Mouse (Mus musculus): ENCODE results near the gene Gm13420. TPM values are rescaled to one million over a fixed set of nuclear protein-coding genes. Genes with fewer than 3 reads are reported as not detected.
A peak's percentile ranks its signal among the peaks of the same experiment; 100 is the strongest.

Gene Gm13420
- total and polyA plus RNA-seq, 3 experiments: not detected

GRCm38 (mm10) chr2:29744256-29744655 is 7.2 kb downstream of the Gm13420 start:
- H3K27me3 ChIP-seq (replicated peaks): no peaks in the 10 kb centered on the region
- no peaks in the 10 kb centered on the region for H3K79me2 ChIP-seq (replicated peaks; ENCODE audit: control insufficient read depth, extremely low read depth, insufficient read depth, poor library complexity, severe bottlenecking)
- TF ChIP-seq MAX (IDR thresholded peaks at IDR 0.05; ENCODE audit: low read length): no peak
- no peak for TF ChIP-seq JUND (conservative IDR thresholded peaks at IDR 0.05; ENCODE audit: low read depth, low read length)
- no peak for TF ChIP-seq NRF1 (IDR thresholded peaks at IDR 0.05; ENCODE audit: low read depth, low read length)
- no peak for TF ChIP-seq ELF1 (IDR thresholded peaks at IDR 0.05; ENCODE audit: low read depth, low read length)
- no peak for TF ChIP-seq TBP (conservative IDR thresholded peaks at IDR 0.05; ENCODE audit: low read depth, low read length)
- TF ChIP-seq MAFK (IDR thresholded peaks at IDR 0.05; ENCODE audit: insufficient replicate concordance, low read length): no peak
- no peak for TF ChIP-seq SMC3 (IDR thresholded peaks at IDR 0.05; ENCODE audit: low read depth, low read length)
- TF ChIP-seq IRF4 (IDR thresholded peaks at IDR 0.05; ENCODE audit: low read depth, low read length): no peak
- TF ChIP-seq BHLHE40 (IDR thresholded peaks at IDR 0.05; ENCODE audit: low read depth, low read length): no peak
- no peak for TF ChIP-seq RCOR1 (conservative IDR thresholded peaks at IDR 0.05; ENCODE audit: low read depth, low read length)
- no peak for TF ChIP-seq CHD1 (IDR thresholded peaks at IDR 0.05; ENCODE audit: low read depth, low read length)
- TF ChIP-seq POLR2AphosphoS2 (IDR thresholded peaks at IDR 0.05; ENCODE audit: low read depth, low read length): no peak
- TF ChIP-seq MAZ (IDR thresholded peaks at IDR 0.05; ENCODE audit: low read depth, low read length): no peak
- no peak for TF ChIP-seq E2F4 (IDR thresholded peaks at IDR 0.05; ENCODE audit: insufficient replicate concordance, low read depth, low read length)
- TF ChIP-seq EP300 (IDR thresholded peaks at IDR 0.05; ENCODE audit: low read length): no peak
- no peak for TF ChIP-seq TCF12 (IDR thresholded peaks at IDR 0.05; ENCODE audit: low read depth, low read length)

GRCm38 (mm10) chr2:29741207-29741606 is 10.3 kb downstream of the Gm13420 start:
- H3K4me3 ChIP-seq (replicated peaks in 1 of 3; ENCODE audit: low read depth in 2 of 3, low read length in 2 of 3, poor library complexity in 1 of 3): no peak overlapping the region
- dilution Hi-C loops (cut with MboI; ENCODE audit: extremely low pct_ligation_motif_present, extremely low pct_unique_long_range_greater_than_20kb, low sequenced_read_pairs): no loop called here
- in situ Hi-C loops (cut with MboI; ENCODE audit: low pct_ligation_motif_present, low pct_unique_long_range_greater_than_20kb, low sequenced_read_pairs): no loop called here

More at GRCm38 (mm10) chr2:29744256-29744655, 7.2 kb downstream of the Gm13420 start:
- no peak overlapping the region for H3K9ac ChIP-seq (ENCODE audit: insufficient read depth, low read depth)
- dilution Hi-C loops (cut with MboI; ENCODE audit: extremely low pct_ligation_motif_present, extremely low pct_unique_long_range_greater_than_20kb, low sequenced_read_pairs) (no loop called here), in situ Hi-C loops (cut with MboI; ENCODE audit: low pct_ligation_motif_present, low pct_unique_long_range_greater_than_20kb, low sequenced_read_pairs) (no loop called here)
- H3K4me1 ChIP-seq (ENCODE audit: control insufficient read depth in 1 of 2, insufficient read depth in 2 of 2): peaks cover 0 to 6% of the 10 kb centered on the region in 2 experiments; a peak in 2 of 4 replicates
- no peak overlapping the region for H3K4me2 ChIP-seq (ENCODE audit: insufficient read depth, low read depth, poor library complexity, severe bottlenecking)
- peaks cover 13 to 17% of the 10 kb centered on the region in 2 experiments for H3K36me3 ChIP-seq (replicated peaks in 1 of 2; ENCODE audit: control insufficient read depth in 1 of 2, insufficient read depth in 1 of 2, low read length in 1 of 2)
- no peak for DNase-seq (ENCODE audit: extremely low read depth)
- no peak overlapping the region for H3K27ac ChIP-seq (ENCODE audit: insufficient read depth, low read depth)
- no peak overlapping the region for H3K4me3 ChIP-seq (replicated peaks in 1 of 3; ENCODE audit: low read depth in 2 of 3, low read length in 2 of 3, poor library complexity in 1 of 3)
- H3K9me3 ChIP-seq (replicated peaks; ENCODE audit: low read length): no peaks in the 10 kb centered on the region

More at GRCm38 (mm10) chr2:29741207-29741606, 10.3 kb downstream of the Gm13420 start:
- Histone ChIP-seq H3K36me3 (replicated peaks in 1 of 2; ENCODE audit: control insufficient read depth in 1 of 2, insufficient read depth in 1 of 2, low read length in 1 of 2) (peaks cover 43 to 48% of the 10 kb centered on the region in 2 experiments), H3K27me3 (replicated peaks) (no peaks in the 10 kb centered on the region), H3K4me1 (ENCODE audit: control insufficient read depth in 1 of 2, insufficient read depth in 2 of 2) (peaks cover 0 to 31% of the 10 kb centered on the region in 2 experiments; a peak in 2 of 4 replicates), H3K9me3 (replicated peaks; ENCODE audit: low read length) (no peaks in the 10 kb centered on the region), H3K79me2 (replicated peaks; ENCODE audit: control insufficient read depth, extremely low read depth, insufficient read depth, poor library complexity, severe bottlenecking) (no peaks in the 10 kb centered on the region), H3K4me2 (ENCODE audit: insufficient read depth, low read depth, poor library complexity, severe bottlenecking) (no peak overlapping the region), H3K9ac (ENCODE audit: insufficient read depth, low read depth) (no peak overlapping the region), H3K27ac (ENCODE audit: insufficient read depth, low read depth) (no peak overlapping the region)
- TF ChIP-seq RAD21 (IDR thresholded peaks at IDR 0.05; ENCODE audit: low read depth, low read length): no peak
- TF ChIP-seq PAX5 (IDR thresholded peaks at IDR 0.05; ENCODE audit: low read length): no peak
- TF ChIP-seq TBP (conservative IDR thresholded peaks at IDR 0.05; ENCODE audit: low read depth, low read length): peak; percentile 76
- DNase-seq (ENCODE audit: extremely low read depth): no peak
